In genomic region chr6:55646111-55646823, GRCm38 (mm10) we compare ENCODE assay signal across 17 mouse cellular contexts. TPM values are rescaled to one million over a fixed set of nuclear protein-coding genes. Genes with fewer than 3 reads are reported as not detected.
DNase-seq lines count a peak whose midpoint lies in the region; ATAC-seq lines count a peak whose summit lies in the region.
"Had no signal": no experiment of that assay in that cellular context is flagged by ENCODE, and none has a peak within 500 bp of the region (broad histone marks: within the 10 kb centered on the region; RNA-seq: fewer than 3 reads in every experiment).

No protein-coding gene starts in this region.

- peaks cover 21% of the 10 kb centered on the region for H3K27me3 ChIP-seq in heart, embryonic 14.5 days (ENCODE audit: control insufficient read depth, insufficient read depth, low read length)
- no peaks in the 10 kb centered on the region for H3K27me3 ChIP-seq in forebrain, embryonic 13.5 days
- no peaks in the 10 kb centered on the region for H3K27me3 ChIP-seq in hindbrain, embryonic 12.5 days
- no peaks in the 10 kb centered on the region for H3K27me3 ChIP-seq in midbrain, embryonic 16.5 days (ENCODE audit: control insufficient read depth, insufficient read depth, low read depth, low read length)
- H3K27me3 ChIP-seq: kidney, embryonic 15.5 days had no signal

- 53% methylated on average over 14 of the region's 14 CpGs for WGBS in heart, embryonic 14.5 days
- WGBS in forebrain, embryonic 13.5 days: 60% methylated on average over 14 of the region's 14 CpGs
- 61% methylated on average over 14 of the region's 14 CpGs for WGBS in hindbrain, embryonic 12.5 days
- WGBS in midbrain, embryonic 16.5 days: 42% methylated on average over 14 of the region's 14 CpGs

- no peak overlapping the region for H3K4me3 ChIP-seq in heart, embryonic 14.5 days (ENCODE audit: control insufficient read depth in 1 of 2, insufficient read depth in 1 of 2, low read depth in 1 of 2, low read length in 2 of 2)
- no peak overlapping the region for H3K4me3 ChIP-seq in forebrain, embryonic 13.5 days
- no peak overlapping the region for H3K4me3 ChIP-seq in hindbrain, embryonic 12.5 days
- no peak overlapping the region for H3K4me3 ChIP-seq in midbrain, embryonic 16.5 days (ENCODE audit: low read depth, low read length)
- H3K4me3 ChIP-seq: heart, adult 2 months; kidney, embryonic 15.5 days; megakaryocyte, embryonic 14.5 days had no signal

- ATAC-seq in heart, embryonic 14.5 days (ENCODE audit: insufficient number of reproducible peaks, insufficient read depth, low FRiP score, low read depth): no peak
- peak; percentile 59 for ATAC-seq in forebrain, embryonic 13.5 days
- ATAC-seq in hindbrain, embryonic 12.5 days (ENCODE audit: low FRiP score): peak; percentile 64
- no peak for ATAC-seq in midbrain, embryonic 16.5 days

- H3K4me2 ChIP-seq in heart, embryonic 14.5 days (ENCODE audit: low read length): 0 out of 2 replicates have a peak overlapping the region, but pooled peaks have one; percentile 39
- H3K4me2 ChIP-seq in forebrain, embryonic 13.5 days: no peak overlapping the region
- H3K4me2 ChIP-seq in hindbrain, embryonic 12.5 days (replicated peaks): no peak overlapping the region
- peak overlapping the region; percentile 26; the same call in 1 of the 2 replicates for H3K4me2 ChIP-seq in midbrain, embryonic 16.5 days (ENCODE audit: low read length)
- H3K4me2 ChIP-seq: kidney, embryonic 15.5 days; liver, embryonic 11.5 days had no signal

- DNase-seq in heart, adult 8-10 months (ENCODE audit: low spot score): no peak
- DNase-seq in c-Kit-positive CD71-positive TER-119-positive erythroid progenitor cells, embryonic 14.5 days (ENCODE audit: low spot score): no peak
- DNase-seq in adrenal gland, postnatal 25 days: no peak
- DNase-seq: adrenal gland, postnatal 14 days; cerebellum, adult 11 months; heart, adult 2 months; spleen, adult 18-20 months had no signal

- H3K4me1 ChIP-seq in heart, embryonic 14.5 days (ENCODE audit: control insufficient read depth in 2 of 2, insufficient read depth in 2 of 2, low read length in 2 of 2): peaks cover 12 to 30% of the 10 kb centered on the region in 2 experiments
- peaks cover 60% of the 10 kb centered on the region for H3K4me1 ChIP-seq in forebrain, embryonic 13.5 days
- peaks cover 9% of the 10 kb centered on the region; the same call in 1 of the 2 replicates for H3K4me1 ChIP-seq in hindbrain, embryonic 12.5 days
- peaks cover 21% of the 10 kb centered on the region for H3K4me1 ChIP-seq in midbrain, embryonic 16.5 days (ENCODE audit: control insufficient read depth, insufficient read depth, low read length)

- no peaks in the 10 kb centered on the region for H3K9me3 ChIP-seq in heart, embryonic 14.5 days (ENCODE audit: control insufficient read depth, low read length)
- H3K9me3 ChIP-seq in forebrain, embryonic 13.5 days (replicated peaks): no peaks in the 10 kb centered on the region
- no peaks in the 10 kb centered on the region for H3K9me3 ChIP-seq in hindbrain, embryonic 12.5 days (replicated peaks)
- no peaks in the 10 kb centered on the region for H3K9me3 ChIP-seq in midbrain, embryonic 16.5 days (replicated peaks; ENCODE audit: control insufficient read depth, low read length, poor library complexity, severe bottlenecking)
- H3K9me3 ChIP-seq: G1E; kidney, embryonic 15.5 days; megakaryocyte, embryonic 14.5 days had no signal

- H3K36me3 ChIP-seq in heart, embryonic 14.5 days (ENCODE audit: control insufficient read depth, insufficient read depth, low read length): no peaks in the 10 kb centered on the region
- no peaks in the 10 kb centered on the region for H3K36me3 ChIP-seq in forebrain, embryonic 13.5 days (ENCODE audit: poor library complexity, severe bottlenecking)
- no peaks in the 10 kb centered on the region for H3K36me3 ChIP-seq in hindbrain, embryonic 12.5 days
- no peaks in the 10 kb centered on the region for H3K36me3 ChIP-seq in midbrain, embryonic 16.5 days (ENCODE audit: control insufficient read depth, insufficient read depth, low read length)
- H3K36me3 ChIP-seq: G1E; kidney, embryonic 15.5 days had no signal

- H3K9ac ChIP-seq in heart, embryonic 14.5 days (ENCODE audit: low read length): no peak overlapping the region
- H3K9ac ChIP-seq in forebrain, embryonic 13.5 days: no peak overlapping the region
- no peak overlapping the region for H3K9ac ChIP-seq in hindbrain, embryonic 12.5 days
- no peak overlapping the region for H3K9ac ChIP-seq in midbrain, embryonic 16.5 days (ENCODE audit: low read depth, low read length)
- H3K9ac ChIP-seq: kidney, embryonic 15.5 days had no signal

- no peak overlapping the region for H3K27ac ChIP-seq in heart, embryonic 14.5 days (replicated peaks in 1 of 2; ENCODE audit: control insufficient read depth in 1 of 2, insufficient read depth in 1 of 2, low read depth in 2 of 2, low read length in 2 of 2)
- peak overlapping the region; percentile 90 for H3K27ac ChIP-seq in forebrain, embryonic 13.5 days
- H3K27ac ChIP-seq in hindbrain, embryonic 12.5 days: no peak overlapping the region
- H3K27ac ChIP-seq in midbrain, embryonic 16.5 days (ENCODE audit: low read length): no peak overlapping the region
- H3K27ac ChIP-seq: heart, adult 2 months; kidney, embryonic 15.5 days had no signal

RNA-seq across cellular contexts. Expression of gene Neurod6, which starts 34.8 kb away (rescaled TPM):
- polyA plus RNA-seq in heart, embryonic 14.5 days (2014; fragmentation: Nextera tagmentation; extraction: Ambion mirVana): not detected in 2 replicates
- total RNA-seq in heart, adult 8-10 months (2022): not detected
- polyA plus RNA-seq in forebrain, embryonic 13.5 days (2015; fragmentation: Nextera tagmentation; extraction: Ambion mirVana): 173 and 314 TPM in 2 replicates
- 18.0 and 22.7 TPM in 2 replicates for polyA plus RNA-seq in hindbrain, embryonic 12.5 days (2016; fragmentation: Nextera tagmentation; extraction: Ambion mirVana)
- 13.5 and 18.3 TPM in 2 replicates for polyA plus RNA-seq in midbrain, embryonic 16.5 days (2015; fragmentation: Nextera tagmentation; extraction: Ambion mirVana)
- not detected in 2 replicates for total RNA-seq in adrenal gland, postnatal 25 days (2021)
- total RNA-seq: adrenal gland, postnatal 14 days; G1E; heart, adult 2 months had no signal
- polyA plus RNA-seq: G1E; heart, adult 2 months; kidney, embryonic 15.5 days; lung, embryonic 16.5 days; urinary bladder, adult 2 months had no signal

Comparison
In these comparisons a context has a peak if more than half of its experiments do, and no peak if none do; other contexts are left out.
1. ATAC-seq: peak in forebrain, embryonic 13.5 days (single experiment) and hindbrain, embryonic 12.5 days (single experiment); none in heart, embryonic 14.5 days (single experiment) and midbrain, embryonic 16.5 days (single experiment).
2. H3K4me2 ChIP-seq: peak in heart, embryonic 14.5 days (single experiment) and midbrain, embryonic 16.5 days (single experiment); none in forebrain, embryonic 13.5 days (single experiment) and hindbrain, embryonic 12.5 days (single experiment).
3. RNA of gene Neurod6, which starts 34.8 kb away (polyA plus RNA-seq): 173 to 314 TPM in forebrain, embryonic 13.5 days, 13.5 to 18.3 TPM in midbrain, embryonic 16.5 days and 18.0 to 22.7 TPM in hindbrain, embryonic 12.5 days; not detected in heart, embryonic 14.5 days; every median in the first group is over 10 times any median in the second.